Mouse (Mus musculus) cortical plate, adult 2 months (tissue): ENCODE measurements at regions not wholly inside any gene's neighbourhood (a gene's known extent, or its start where the extent isn't known, plus 50 kb on each side); places are given as distances from the start of the nearest gene placed in this dataset.
A peak's percentile ranks its signal among the peaks of the same experiment; 100 is the strongest.
"Not testable (repeated sequence)": the region's sequence is repeated elsewhere in the genome, so short reads cannot be mapped to it uniquely, and the experiment has no call there.

Experiments used
- H3K27ac ChIP-seq: fragments of 200-500 bp; 2 replicates; pipeline ENCODE4 v1.5.1; 2012; ENCODE audit warnings: low read length, control low read depth, inconsistent platforms; ENCODE audit not compliant: insufficient read depth
- H3K4me1 ChIP-seq: fragments of 200-500 bp; 2 replicates; pipeline ENCODE4 v1.6.1; 2011; ENCODE audit warnings: low read length; ENCODE audit not compliant: control insufficient read depth, insufficient read depth
- H3K4me3 ChIP-seq: fragments of 200-500 bp; 2 replicates; pipeline ENCODE4 v1.5.1; 2011; ENCODE audit warnings: mild to moderate bottlenecking, low read length, control low read depth; ENCODE audit not compliant: insufficient read depth
- CTCF ChIP-seq: fragments of 200-500 bp; IDR thresholded peaks from 2 replicates; pipeline ENCODE4 v1.5.1; 2011; ENCODE audit warnings: mild to moderate bottlenecking, control low read depth, low read length; ENCODE audit not compliant: insufficient read depth; ENCODE audit errors: extremely low read depth
- POLR2A ChIP-seq: fragments of 200-500 bp; IDR thresholded peaks from 2 replicates; pipeline ENCODE4 v1.6.1; 2011; ENCODE audit warnings: mild to moderate bottlenecking, low read length, control low read depth; ENCODE audit not compliant: insufficient read depth; ENCODE audit errors: extremely low read depth

DNA sequence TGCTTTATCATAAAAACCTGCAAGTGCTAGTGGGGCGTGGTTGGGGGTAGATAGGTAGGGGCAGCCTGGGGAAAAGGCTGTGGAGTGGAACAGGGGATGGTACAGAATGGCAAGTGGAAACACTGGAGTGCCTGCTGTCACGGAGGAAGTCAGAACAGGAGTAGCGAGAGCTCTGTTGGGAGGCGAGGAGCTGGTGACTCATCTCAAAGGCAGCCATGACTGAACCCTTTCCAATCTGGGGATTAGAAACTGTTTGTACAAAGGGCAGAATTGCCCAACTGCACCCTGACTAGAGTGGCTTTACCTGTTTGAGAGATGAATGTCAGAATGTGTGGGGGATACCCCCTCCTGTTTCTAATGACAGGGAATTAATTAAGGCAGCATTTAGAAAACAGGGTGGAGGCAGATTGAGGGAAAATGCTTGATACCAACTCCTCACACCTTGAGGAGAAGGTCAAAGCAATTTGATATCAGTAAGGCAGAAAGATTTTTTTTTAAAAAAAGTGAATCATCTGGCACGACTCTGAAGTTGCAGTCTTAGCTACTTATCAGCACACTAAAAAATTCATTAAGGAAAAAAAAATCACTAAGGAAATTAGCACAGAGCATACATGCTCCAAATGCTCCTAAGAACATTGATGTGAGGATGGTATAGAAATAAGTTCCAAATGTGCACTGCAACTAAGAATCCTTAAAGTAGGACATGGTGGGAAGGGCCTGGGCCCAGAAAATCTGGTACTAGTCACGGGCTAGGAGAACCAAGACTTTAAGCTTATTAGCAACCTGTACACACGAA, 54.7 kb upstream of the Usp25 start:
- no peak overlapping the region for H3K4me3 ChIP-seq
- H3K27ac ChIP-seq: no peak overlapping the region
- H3K4me1 ChIP-seq: no peaks in the 10 kb centered on the region
- TF ChIP-seq CTCF: no peak
- TF ChIP-seq POLR2A: no peak

GRCm38 (mm10) chr16:76957491-76957890, 56.0 kb upstream of the Usp25 start:
- H3K27ac ChIP-seq: no peak overlapping the region
- H3K4me3 ChIP-seq: no peak overlapping the region
- no peaks in the 10 kb centered on the region for H3K4me1 ChIP-seq
- TF ChIP-seq POLR2A (no peak), CTCF (no peak)

DNA sequence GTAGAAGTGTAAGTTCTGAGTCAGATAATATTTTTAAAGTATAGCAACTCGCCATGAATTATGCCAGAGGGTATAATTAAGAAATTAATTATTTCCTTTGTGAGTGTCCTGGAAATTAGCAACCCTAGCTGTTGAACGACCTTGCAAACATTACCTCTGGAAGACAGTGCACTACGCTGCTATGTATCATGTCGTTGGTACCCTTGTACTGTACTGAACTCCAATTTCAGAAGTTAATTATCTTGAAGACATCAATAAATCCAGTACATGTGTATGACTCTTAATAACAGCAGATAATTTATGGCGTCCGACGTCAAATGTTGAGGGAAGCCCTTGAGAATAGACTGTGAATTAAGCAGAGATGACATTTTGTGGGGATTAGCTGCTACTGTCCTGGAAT, 56.4 kb upstream of the Usp25 start:
- no peak overlapping the region for H3K27ac ChIP-seq
- no peak overlapping the region for H3K4me3 ChIP-seq
- TF ChIP-seq POLR2A (no peak), CTCF (no peak)
- no peaks in the 10 kb centered on the region for H3K4me1 ChIP-seq

- H3K27ac ChIP-seq: no peak overlapping the region
- TF ChIP-seq CTCF (no peak), POLR2A (no peak)
Observed at GRCm38 (mm10) chr16:76950836-76951486, 62.5 kb upstream of the Usp25 start.

GRCm38 (mm10) chr16:76947011-76947410, 66.5 kb upstream of the Usp25 start:
- TF ChIP-seq POLR2A: no peak
- TF ChIP-seq CTCF: no peak
- H3K4me3 ChIP-seq: no peak overlapping the region
- 0 out of 2 replicates have a peak overlapping the region, but pooled peaks have one; percentile 23 for H3K27ac ChIP-seq
- H3K4me1 ChIP-seq: peaks cover 5% of the 10 kb centered on the region

More at GRCm38 (mm10) chr16:76950836-76951486, 62.5 kb upstream of the Usp25 start:
- no peak overlapping the region for H3K4me3 ChIP-seq
- peaks cover 5% of the 10 kb centered on the region for H3K4me1 ChIP-seq

DNA sequence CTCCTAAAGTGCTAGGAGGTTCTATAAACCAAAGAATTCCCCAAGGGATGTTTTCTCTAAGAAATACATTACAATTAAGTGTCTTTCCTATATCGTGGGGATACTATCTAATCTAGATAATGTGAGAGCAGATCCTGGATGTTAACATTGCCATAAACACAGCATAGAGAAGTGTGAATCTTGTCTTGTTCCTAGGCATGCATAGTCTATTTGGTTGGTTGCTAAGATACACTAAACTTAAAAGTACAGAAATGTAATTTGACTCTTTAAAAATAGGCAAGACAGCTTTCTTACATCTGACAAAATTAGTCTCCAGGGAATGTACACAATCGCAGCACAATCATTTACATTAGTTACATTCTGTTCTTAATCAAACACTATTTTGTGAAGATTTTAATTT, 75.4 kb upstream of the Usp25 start:
- no peak overlapping the region for H3K27ac ChIP-seq
- H3K4me1 ChIP-seq: no peaks in the 10 kb centered on the region
- H3K4me3 ChIP-seq: no peak overlapping the region
- TF ChIP-seq CTCF (no peak), POLR2A (no peak)

DNA sequence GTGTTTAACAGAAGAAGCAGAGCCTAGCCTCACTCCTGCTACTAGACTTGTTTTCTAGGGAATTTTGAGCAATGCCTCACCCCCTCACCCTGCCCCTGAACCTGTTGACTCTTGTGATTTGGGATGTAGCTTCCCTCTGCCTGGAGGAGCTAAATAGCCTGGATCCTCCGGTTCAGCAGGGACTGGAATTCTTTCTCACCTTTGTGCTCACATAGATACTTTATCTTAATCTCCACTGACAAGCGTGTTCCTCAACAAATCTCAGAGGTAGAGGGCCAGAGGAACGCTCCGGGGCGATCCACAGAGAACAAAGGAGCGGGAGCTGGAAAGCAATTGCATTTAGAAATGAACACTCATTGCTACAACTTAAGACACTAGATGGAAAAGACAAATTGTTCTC, 85.6 kb upstream of the Usp25 start:
- Histone ChIP-seq H3K27ac (no peak overlapping the region), H3K4me1 (no peaks in the 10 kb centered on the region), H3K4me3 (no peak overlapping the region)
- TF ChIP-seq POLR2A (no peak), CTCF (no peak)

DNA sequence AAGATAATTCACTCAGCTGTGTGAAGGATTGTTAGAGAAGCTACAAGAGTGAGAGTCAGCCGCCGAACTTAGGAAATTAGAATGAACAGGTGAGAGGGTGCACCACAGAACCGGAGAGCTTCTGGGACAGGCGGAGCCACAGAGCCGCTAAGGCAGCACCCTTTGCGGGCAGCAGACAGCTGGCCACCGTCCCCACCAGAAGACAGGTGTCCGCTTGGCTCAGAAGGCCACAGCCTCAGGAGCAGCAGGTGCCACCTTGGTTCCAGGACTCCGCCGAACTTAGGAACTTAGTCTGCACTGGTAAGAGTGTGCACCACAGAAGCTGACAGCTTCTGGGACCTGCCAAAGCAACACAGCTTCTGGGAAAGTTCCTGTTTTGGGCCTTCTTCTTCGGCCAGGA, 93.4 kb upstream of the Usp25 start:
- not testable (repeated sequence) for H3K4me1 ChIP-seq, H3K4me3 ChIP-seq, H3K27ac ChIP-seq

DNA sequence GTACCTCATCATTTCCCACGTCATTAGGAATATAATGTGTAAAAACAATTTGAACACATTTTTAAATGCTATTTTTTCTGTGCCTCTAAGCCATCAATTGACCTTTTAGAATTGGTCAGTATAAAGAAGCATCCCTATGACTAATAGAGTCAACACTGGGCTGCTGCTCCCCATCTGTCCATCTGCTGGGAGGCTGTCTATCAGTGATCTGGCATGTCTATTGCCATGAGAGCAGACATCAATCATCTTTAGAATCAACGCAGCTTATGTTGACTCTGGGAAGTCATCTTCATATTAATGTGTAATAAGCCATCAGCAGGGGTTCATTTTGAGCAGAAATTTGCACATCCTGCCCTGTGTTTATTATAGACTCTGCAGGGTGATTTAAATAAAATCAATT, 94.9 kb upstream of the Usp25 start:
- no peak overlapping the region for H3K4me3 ChIP-seq
- TF ChIP-seq POLR2A (no peak), CTCF (no peak)
- no peaks in the 10 kb centered on the region for H3K4me1 ChIP-seq
- no peak overlapping the region for H3K27ac ChIP-seq

DNA sequence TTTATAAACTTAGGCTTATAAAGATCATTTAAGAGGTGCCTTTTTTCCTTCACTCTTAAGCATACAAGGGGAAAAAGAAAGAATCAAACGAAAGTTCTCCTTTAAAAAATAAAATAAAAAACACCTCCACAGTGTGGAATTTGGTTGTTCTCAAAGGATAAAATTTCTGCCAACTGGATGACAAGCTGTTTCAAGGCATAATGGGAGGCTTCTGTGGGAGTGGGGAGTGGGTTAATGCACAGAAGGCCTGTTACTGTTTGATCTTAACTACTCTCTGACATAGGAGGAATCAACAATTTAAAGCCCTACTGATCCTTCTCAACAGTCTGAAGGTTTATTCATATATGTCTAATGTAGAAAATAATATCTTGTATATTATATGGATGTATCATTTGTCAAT, 99.2 kb upstream of the Usp25 start:
- no peaks in the 10 kb centered on the region for H3K4me1 ChIP-seq
- no peak overlapping the region for H3K4me3 ChIP-seq
- TF ChIP-seq POLR2A (no peak), CTCF (no peak)
- no peak overlapping the region for H3K27ac ChIP-seq
